Mouse (Mus musculus): Measurements from ENCODE around the gene Foxp3. TPM values are rescaled to one million over a fixed set of nuclear protein-coding genes. Genes with fewer than 3 reads are reported as not detected.
A peak's percentile ranks its signal among the peaks of the same experiment; 100 is the strongest.

Foxp3 gene
- total and polyA plus RNA-seq, 2 experiments from 2014 or later = not detected

DNA sequence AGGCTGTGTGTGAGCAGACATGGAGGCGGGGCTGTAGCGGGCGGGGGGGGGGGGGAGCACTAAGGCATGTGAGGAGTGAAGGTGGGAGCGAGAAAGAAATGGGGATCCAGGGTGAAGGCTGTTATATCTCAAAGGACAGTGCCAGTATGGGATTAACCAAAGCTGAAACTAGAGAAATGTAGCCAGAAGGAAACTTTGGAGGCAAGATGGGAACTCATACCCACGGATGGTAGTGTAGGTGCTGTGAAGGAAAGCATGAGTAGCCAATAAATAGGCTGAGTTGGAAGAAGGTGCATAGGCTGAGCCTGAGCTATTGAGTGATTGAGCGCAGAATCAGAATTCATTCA lies 1.4 kb downstream of the Foxp3 start:
- peak overlapping the region; percentile 67 for H3K4me2 ChIP-seq (ENCODE audit: low read depth, low read length)
- no peaks in the 10 kb centered on the region for H3K9me3 ChIP-seq (replicated peaks; ENCODE audit: control insufficient read depth, low read length)
- H3K4me3 ChIP-seq (ENCODE audit: low read depth, low read length) = peak overlapping the region; percentile 70
- H3K27ac ChIP-seq (ENCODE audit: low read depth) = no peak overlapping the region
- DNase-seq (ENCODE audit: low spot score) (no peak), ATAC-seq (ENCODE audit: insufficient read depth, low read depth) (no peak)
- H3K27me3 ChIP-seq (ENCODE audit: control insufficient read depth, insufficient read depth, low read length) = no peaks in the 10 kb centered on the region
- peaks cover 4% of the 10 kb centered on the region; the same call in 1 of the 2 replicates for H3K4me1 ChIP-seq (ENCODE audit: control insufficient read depth, insufficient read depth)
- H3K9ac ChIP-seq (replicated peaks; ENCODE audit: low read depth, low read length) = no peak overlapping the region
- H3K36me3 ChIP-seq (replicated peaks; ENCODE audit: control insufficient read depth, insufficient read depth, low read length) = no peaks in the 10 kb centered on the region
- TF ChIP-seq CTCF (IDR thresholded peaks at IDR 0.05; ENCODE audit: low read depth) (no peak), EP300 (IDR thresholded peaks at IDR 0.05; ENCODE audit: low read depth) (no peak)
- 30% methylated on average over 5 of the region's 6 CpGs for WGBS

DNA sequence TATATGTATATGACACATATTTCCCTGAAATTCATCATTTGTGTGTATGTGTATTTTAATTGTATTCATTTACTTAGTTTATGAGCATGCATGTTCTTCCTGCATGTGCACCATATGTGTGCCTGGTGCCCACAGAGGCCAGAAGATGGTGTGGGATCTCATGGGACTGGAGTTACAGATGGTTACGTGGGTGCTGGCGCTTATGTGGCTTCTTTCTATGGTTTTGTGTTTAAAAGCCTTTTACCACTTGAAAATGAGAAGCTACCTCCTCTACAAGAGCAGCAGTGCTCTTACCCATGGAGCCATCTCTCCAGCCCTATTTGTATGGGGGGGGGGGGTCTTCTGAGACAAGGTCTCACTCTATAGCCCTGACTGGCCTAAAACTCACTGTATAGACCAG lies 7.7 kb downstream of the Foxp3 start:
- Histone ChIP-seq H3K4me1 (ENCODE audit: control insufficient read depth, insufficient read depth) (no peaks in the 10 kb centered on the region), H3K27me3 (ENCODE audit: control insufficient read depth, insufficient read depth, low read length) (no peaks in the 10 kb centered on the region), H3K36me3 (replicated peaks; ENCODE audit: control insufficient read depth, insufficient read depth, low read length) (no peaks in the 10 kb centered on the region), H3K9ac (replicated peaks; ENCODE audit: low read depth, low read length) (no peak overlapping the region), H3K9me3 (replicated peaks; ENCODE audit: control insufficient read depth, low read length) (no peaks in the 10 kb centered on the region), H3K4me2 (ENCODE audit: low read depth, low read length) (no peak overlapping the region), H3K27ac (ENCODE audit: low read depth) (no peak overlapping the region), H3K4me3 (ENCODE audit: low read depth, low read length) (no peak overlapping the region)
- DNase-seq (ENCODE audit: low spot score) (no peak), ATAC-seq (ENCODE audit: insufficient read depth, low read depth) (no peak)
- WGBS = 72% methylated on average over 2 of the region's 2 CpGs
- TF ChIP-seq EP300 (IDR thresholded peaks at IDR 0.05; ENCODE audit: low read depth) = no peak

DNA sequence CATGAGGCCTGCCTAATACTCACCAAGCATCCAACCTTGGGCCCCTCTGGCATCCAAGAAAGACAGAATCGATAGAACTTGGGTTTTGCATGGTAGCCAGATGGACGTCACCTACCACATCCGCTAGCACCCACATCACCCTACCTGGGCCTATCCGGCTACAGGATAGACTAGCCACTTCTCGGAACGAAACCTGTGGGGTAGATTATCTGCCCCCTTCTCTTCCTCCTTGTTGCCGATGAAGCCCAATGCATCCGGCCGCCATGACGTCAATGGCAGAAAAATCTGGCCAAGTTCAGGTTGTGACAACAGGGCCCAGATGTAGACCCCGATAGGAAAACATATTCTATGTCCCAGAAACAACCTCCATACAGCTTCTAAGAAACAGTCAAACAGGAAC lies 10.4 kb downstream of the Foxp3 start:
- Histone ChIP-seq H3K4me1 (ENCODE audit: control insufficient read depth, insufficient read depth) (no peaks in the 10 kb centered on the region), H3K9ac (replicated peaks; ENCODE audit: low read depth, low read length) (no peak overlapping the region), H3K27ac (ENCODE audit: low read depth) (no peak overlapping the region), H3K27me3 (ENCODE audit: control insufficient read depth, insufficient read depth, low read length) (no peaks in the 10 kb centered on the region), H3K9me3 (replicated peaks; ENCODE audit: control insufficient read depth, low read length) (no peaks in the 10 kb centered on the region), H3K4me2 (ENCODE audit: low read depth, low read length) (no peak overlapping the region), H3K36me3 (replicated peaks; ENCODE audit: control insufficient read depth, insufficient read depth, low read length) (no peaks in the 10 kb centered on the region), H3K4me3 (ENCODE audit: low read depth, low read length) (no peak overlapping the region)
- DNase-seq (ENCODE audit: low spot score) (no peak), ATAC-seq (ENCODE audit: insufficient read depth, low read depth) (no peak)
- TF ChIP-seq EP300 (IDR thresholded peaks at IDR 0.05; ENCODE audit: low read depth) (no peak), CTCF (IDR thresholded peaks at IDR 0.05; ENCODE audit: low read depth) (no peak)
- WGBS = 88% methylated on average over 11 of the region's 11 CpGs

DNA sequence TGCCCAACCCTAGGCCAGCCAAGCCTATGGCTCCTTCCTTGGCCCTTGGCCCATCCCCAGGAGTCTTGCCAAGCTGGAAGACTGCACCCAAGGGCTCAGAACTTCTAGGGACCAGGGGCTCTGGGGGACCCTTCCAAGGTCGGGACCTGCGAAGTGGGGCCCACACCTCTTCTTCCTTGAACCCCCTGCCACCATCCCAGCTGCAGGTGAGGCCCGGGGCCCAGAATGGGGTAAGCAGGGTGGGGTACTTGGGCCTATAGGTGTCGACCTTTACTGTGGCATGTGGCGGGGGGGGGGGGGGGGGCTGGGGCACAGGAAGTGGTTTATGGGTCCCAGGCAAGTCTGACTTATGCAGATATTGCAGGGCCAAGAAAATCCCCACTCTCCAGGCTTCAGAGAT lies 12.9 kb downstream of the Foxp3 start:
- TF ChIP-seq EP300 (IDR thresholded peaks at IDR 0.05; ENCODE audit: low read depth) (no peak), CTCF (IDR thresholded peaks at IDR 0.05; ENCODE audit: low read depth) (no peak)
- H3K27ac ChIP-seq (ENCODE audit: low read depth) = no peak overlapping the region
- ATAC-seq (ENCODE audit: insufficient read depth, low read depth) = no peak
- no peak overlapping the region for H3K4me2 ChIP-seq (ENCODE audit: low read depth, low read length)
- H3K9ac ChIP-seq (replicated peaks; ENCODE audit: low read depth, low read length) = no peak overlapping the region
- H3K27me3 ChIP-seq (ENCODE audit: control insufficient read depth, insufficient read depth, low read length) = no peaks in the 10 kb centered on the region
- no peak overlapping the region for H3K4me3 ChIP-seq (ENCODE audit: low read depth, low read length)
- no peak for DNase-seq (ENCODE audit: low spot score)
- H3K4me1 ChIP-seq (ENCODE audit: control insufficient read depth, insufficient read depth) = no peaks in the 10 kb centered on the region
- H3K9me3 ChIP-seq (replicated peaks; ENCODE audit: control insufficient read depth, low read length) = no peaks in the 10 kb centered on the region
- WGBS = 78% methylated on average over 4 of the region's 5 CpGs
- H3K36me3 ChIP-seq (replicated peaks; ENCODE audit: control insufficient read depth, insufficient read depth, low read length) = no peaks in the 10 kb centered on the region

DNA sequence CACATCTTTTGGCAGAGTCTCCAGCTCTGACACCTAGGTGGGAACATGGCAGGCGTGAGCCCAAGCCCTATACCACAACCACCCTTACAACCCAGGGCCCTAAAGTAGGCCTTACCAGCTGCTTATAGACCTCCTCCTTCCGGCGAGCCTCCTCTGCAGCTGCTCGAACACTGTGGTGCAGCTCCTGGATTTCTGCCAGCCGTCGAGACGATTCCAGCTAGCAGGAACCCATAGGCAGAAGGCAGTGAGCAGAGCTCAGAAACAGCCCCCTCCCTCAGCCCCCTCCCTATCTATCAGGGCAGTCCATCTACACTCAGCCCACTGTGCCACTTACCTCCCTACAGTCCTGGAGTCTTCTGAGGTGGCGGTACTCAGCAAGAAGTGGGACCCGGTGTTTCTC lies 21.9 kb downstream of the Foxp3 start:
- Histone ChIP-seq H3K9me3 (replicated peaks; ENCODE audit: control insufficient read depth, low read length) (no peaks in the 10 kb centered on the region), H3K4me3 (ENCODE audit: low read depth, low read length) (no peak overlapping the region), H3K36me3 (replicated peaks; ENCODE audit: control insufficient read depth, insufficient read depth, low read length) (peaks cover 14% of the 10 kb centered on the region), H3K27ac (ENCODE audit: low read depth) (no peak overlapping the region), H3K27me3 (ENCODE audit: control insufficient read depth, insufficient read depth, low read length) (no peaks in the 10 kb centered on the region), H3K4me2 (ENCODE audit: low read depth, low read length) (no peak overlapping the region), H3K4me1 (ENCODE audit: control insufficient read depth, insufficient read depth) (no peaks in the 10 kb centered on the region), H3K9ac (replicated peaks; ENCODE audit: low read depth, low read length) (no peak overlapping the region)
- 73% methylated on average over 9 of the region's 9 CpGs for WGBS
- ATAC-seq (ENCODE audit: insufficient read depth, low read depth) = no peak
- TF ChIP-seq EP300 (IDR thresholded peaks at IDR 0.05; ENCODE audit: low read depth) = no peak
- TF ChIP-seq CTCF (IDR thresholded peaks at IDR 0.05; ENCODE audit: low read depth) = no peak
- DNase-seq (ENCODE audit: low spot score) = no peak

DNA sequence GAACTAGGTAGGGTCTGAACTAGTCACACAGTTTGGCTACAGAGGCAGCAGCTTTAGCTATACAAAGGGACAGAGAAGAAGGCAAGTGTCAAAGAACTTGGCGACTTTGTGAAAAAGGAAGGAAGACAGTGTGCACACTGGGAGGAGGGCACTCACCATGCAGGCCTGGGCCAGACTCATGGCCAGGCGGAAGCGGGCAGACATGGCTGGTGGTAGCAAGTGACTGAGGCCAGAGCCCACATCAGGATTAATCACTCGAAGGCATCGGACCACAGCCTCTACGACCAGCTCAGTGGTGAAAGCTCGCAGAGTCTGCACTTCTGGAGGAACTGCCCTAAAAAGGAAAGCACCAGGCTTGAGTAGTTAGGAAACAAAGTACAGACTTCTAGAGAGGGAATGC lies 30.6 kb downstream of the Foxp3 start:
- Histone ChIP-seq H3K4me3 (ENCODE audit: low read depth, low read length) (no peak overlapping the region), H3K4me2 (ENCODE audit: low read depth, low read length) (peak overlapping the region; percentile 66; the same call in 1 of the 2 replicates), H3K36me3 (replicated peaks; ENCODE audit: control insufficient read depth, insufficient read depth, low read length) (no peaks in the 10 kb centered on the region), H3K9ac (replicated peaks; ENCODE audit: low read depth, low read length) (no peak overlapping the region), H3K27ac (ENCODE audit: low read depth) (no peak overlapping the region), H3K4me1 (ENCODE audit: control insufficient read depth, insufficient read depth) (no peaks in the 10 kb centered on the region), H3K27me3 (ENCODE audit: control insufficient read depth, insufficient read depth, low read length) (no peaks in the 10 kb centered on the region), H3K9me3 (replicated peaks; ENCODE audit: control insufficient read depth, low read length) (no peaks in the 10 kb centered on the region)
- ATAC-seq (ENCODE audit: insufficient read depth, low read depth) (no peak), DNase-seq (ENCODE audit: low spot score) (no peak)
- TF ChIP-seq CTCF (IDR thresholded peaks at IDR 0.05; ENCODE audit: low read depth) = no peak
- no peak for TF ChIP-seq EP300 (IDR thresholded peaks at IDR 0.05; ENCODE audit: low read depth)
- WGBS = 78% methylated on average over 7 of the region's 7 CpGs
